Mouse (Mus musculus): Measurements from ENCODE around the gene Prickle3. TPM values are rescaled to one million over a fixed set of nuclear protein-coding genes. Genes with fewer than 3 reads are reported as not detected.

Gene Prickle3
- total and polyA plus RNA-seq, 3 experiments: 1.2 to 3.3 TPM; not detected in 1

GRCm38 (mm10) chrX:7648671-7649304 is 8.3 kb upstream of the Prickle3 start (continued):
- TF ChIP-seq GATA1 (IDR thresholded peaks at IDR 0.05; ENCODE audit: low read depth, low read length): peak; percentile 68
- TF ChIP-seq MYC (IDR thresholded peaks at IDR 0.05; ENCODE audit: low read depth, low read length): peak; percentile 84
- no peak for TF ChIP-seq GABPA (IDR thresholded peaks at IDR 0.05; ENCODE audit: low read depth, low read length)
- TF ChIP-seq RAD21 (IDR thresholded peaks at IDR 0.05; ENCODE audit: low read depth, low read length): no peak

GRCm38 (mm10) chrX:7658031-7658784 is 1.1 kb downstream of the Prickle3 start:
- no peak for DNase-seq (ENCODE audit: low read depth, low spot score)
- Histone ChIP-seq H3K27me3 (ENCODE audit: control insufficient read depth in 1 of 2, insufficient read depth in 2 of 2, low read length in 2 of 2) (peaks cover 2% of the 10 kb centered on the region in 2 experiments; a peak in 2 of 4 replicates), H3K36me3 (ENCODE audit: control insufficient read depth in 1 of 2, insufficient read depth in 2 of 2, low read length in 2 of 2) (no peaks in the 10 kb centered on the region), H3K4me3 (ENCODE audit: control insufficient read depth in 1 of 2, insufficient read depth in 1 of 2, low read depth in 2 of 2, low read length in 2 of 2) (no peak overlapping the region), H3K9ac (ENCODE audit: control insufficient read depth, low read depth, low read length, poor library complexity, severe bottlenecking) (no peak overlapping the region), H3K9me3 (replicated peaks; ENCODE audit: insufficient read depth, low read length) (no peaks in the 10 kb centered on the region), H3K79me2 (ENCODE audit: control insufficient read depth, insufficient read depth, low read length, poor library complexity) (no peaks in the 10 kb centered on the region; the same call in 1 of the 2 replicates), H3K27ac (ENCODE audit: control insufficient read depth, low read depth, low read length) (no peak overlapping the region), H3K4me1 (ENCODE audit: control insufficient read depth in 1 of 2, insufficient read depth in 2 of 2, low read length in 2 of 2) (peaks cover 0 to 6% of the 10 kb centered on the region in 2 experiments; a peak in 2 of 4 replicates)
- TF ChIP-seq ZNF384 (IDR thresholded peaks at IDR 0.05; ENCODE audit: low read depth, low read length): no peak
- no peak for TF ChIP-seq KAT2A (conservative IDR thresholded peaks at IDR 0.05; ENCODE audit: low read depth, low read length)
- TF ChIP-seq UBTF (IDR thresholded peaks at IDR 0.05; ENCODE audit: borderline replicate concordance, insufficient read depth, low read depth, low read length): no peak
- no peak for TF ChIP-seq GABPA (IDR thresholded peaks at IDR 0.05; ENCODE audit: low read depth, low read length)
- no peak for TF ChIP-seq SIN3A (IDR thresholded peaks at IDR 0.05; ENCODE audit: low read length)
- no peak for TF ChIP-seq BHLHE40 (IDR thresholded peaks at IDR 0.05; ENCODE audit: borderline replicate concordance, low read depth, low read length)
- no peak for TF ChIP-seq ZKSCAN1 (IDR thresholded peaks at IDR 0.05; ENCODE audit: low read depth, low read length)
- no peak for TF ChIP-seq CTCF (IDR thresholded peaks at IDR 0.05 in 2 of 3, conservative IDR thresholded peaks at IDR 0.05 in 1 of 3; ENCODE audit: control insufficient read depth in 1 of 3, insufficient read depth in 1 of 3, low read depth in 2 of 3, low read length in 3 of 3, poor library complexity in 1 of 3, severe bottlenecking in 1 of 3)
- TF ChIP-seq ETS1 (IDR thresholded peaks at IDR 0.05; ENCODE audit: low read depth, low read length): no peak
- TF ChIP-seq ZC3H11A (IDR thresholded peaks at IDR 0.05; ENCODE audit: low read depth, low read length): no peak
- no peak for TF ChIP-seq USF1 (IDR thresholded peaks at IDR 0.05; ENCODE audit: low read depth, low read length)
- no peak for TF ChIP-seq MAX (IDR thresholded peaks at IDR 0.05; ENCODE audit: low read length)
- no peak for TF ChIP-seq GATA1 (IDR thresholded peaks at IDR 0.05; ENCODE audit: low read depth, low read length)
- no peak for TF ChIP-seq POLR2AphosphoS2 (IDR thresholded peaks at IDR 0.05; ENCODE audit: low read length)
- TF ChIP-seq MEF2A (IDR thresholded peaks at IDR 0.05; ENCODE audit: extremely low read depth, insufficient replicate concordance, low read depth, low read length, poor library complexity, severe bottlenecking): no peak
- no peak for TF ChIP-seq POLR2AphosphoS5 (IDR thresholded peaks at IDR 0.05; ENCODE audit: borderline replicate concordance, low read depth, low read length)

Data from MEL (cell line).